29 mouse cellular contexts compared by ENCODE assay signal in the genomic region with DNA sequence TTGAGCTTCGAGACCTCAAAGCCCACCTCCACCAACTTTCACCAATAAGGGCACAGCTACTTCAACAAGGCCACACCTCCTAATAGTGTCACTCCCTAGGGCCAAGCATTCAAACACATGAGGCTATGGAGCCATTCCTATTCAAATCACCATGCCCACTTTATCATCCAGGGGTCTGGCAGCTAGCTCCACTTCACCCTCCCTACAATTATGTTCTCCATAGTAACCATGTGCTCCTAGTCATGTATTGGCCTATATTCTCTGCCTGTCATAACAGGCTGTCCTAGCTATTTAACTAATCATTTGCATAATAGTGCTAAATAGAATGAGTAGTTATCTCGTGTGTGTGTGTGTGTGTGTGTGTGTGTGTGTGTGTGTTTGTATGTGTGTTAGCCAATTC.
DNase-seq lines count a peak whose midpoint lies in the region; ATAC-seq and TF ChIP-seq lines count a peak whose summit lies in the region.
"Had no signal": no experiment of that assay in that cellular context is flagged by ENCODE, and none has a peak within 500 bp of the region (broad histone marks: within the 10 kb centered on the region; RNA-seq: fewer than 3 reads in every experiment).

No protein-coding gene starts in this region.

- no peak overlapping the region for H3K4me3 ChIP-seq in hindbrain, embryonic 16.5 days (ENCODE audit: low read length)
- no peak overlapping the region for H3K4me3 ChIP-seq in hindbrain, embryonic 14.5 days (replicated peaks; ENCODE audit: low read length)
- H3K4me3 ChIP-seq in forebrain, embryonic 16.5 days (replicated peaks; ENCODE audit: low read length), result no peak overlapping the region
- H3K4me3 ChIP-seq in midbrain, postnatal 0 days (ENCODE audit: low read depth, low read length), result no peak overlapping the region
- H3K4me3 ChIP-seq: embryonic facial prominence, embryonic 10.5 days; embryonic facial prominence, embryonic 15.5 days; heart, embryonic 10.5 days; heart, embryonic 15.5 days; liver, embryonic 12.5 days; megakaryocyte, embryonic 14.5 days; myocyte; neural tube, embryonic 12.5 days had no signal

- no peak overlapping the region for H3K9ac ChIP-seq in hindbrain, embryonic 16.5 days (ENCODE audit: low read depth, low read length)
- H3K9ac ChIP-seq in hindbrain, embryonic 14.5 days, result no peak overlapping the region
- no peak overlapping the region for H3K9ac ChIP-seq in forebrain, embryonic 16.5 days (replicated peaks; ENCODE audit: low read depth, low read length)
- no peak overlapping the region for H3K9ac ChIP-seq in midbrain, postnatal 0 days (replicated peaks; ENCODE audit: low read length, poor library complexity, severe bottlenecking)
- H3K9ac ChIP-seq: embryonic facial prominence, embryonic 15.5 days; heart, embryonic 15.5 days; liver, embryonic 12.5 days; neural tube, embryonic 12.5 days had no signal

- H3K9me3 ChIP-seq in hindbrain, embryonic 16.5 days (ENCODE audit: control insufficient read depth, low read length), result no peaks in the 10 kb centered on the region
- H3K9me3 ChIP-seq in hindbrain, embryonic 14.5 days (ENCODE audit: control insufficient read depth, low read length), result no peaks in the 10 kb centered on the region
- no peaks in the 10 kb centered on the region for H3K9me3 ChIP-seq in forebrain, embryonic 16.5 days (ENCODE audit: control insufficient read depth, low read length)
- no peaks in the 10 kb centered on the region for H3K9me3 ChIP-seq in midbrain, postnatal 0 days (ENCODE audit: low read length)
- H3K9me3 ChIP-seq: embryonic facial prominence, embryonic 10.5 days; embryonic facial prominence, embryonic 15.5 days; heart, embryonic 10.5 days; heart, embryonic 15.5 days; liver, embryonic 12.5 days; neural tube, embryonic 12.5 days had no signal

- no peaks in the 10 kb centered on the region for H3K27me3 ChIP-seq in hindbrain, embryonic 16.5 days (replicated peaks; ENCODE audit: control insufficient read depth, insufficient read depth, low read length)
- no peaks in the 10 kb centered on the region for H3K27me3 ChIP-seq in hindbrain, embryonic 14.5 days (ENCODE audit: control insufficient read depth, insufficient read depth, low read length)
- H3K27me3 ChIP-seq in forebrain, embryonic 16.5 days (replicated peaks; ENCODE audit: control insufficient read depth, insufficient read depth, low read length), result no peaks in the 10 kb centered on the region
- no peaks in the 10 kb centered on the region for H3K27me3 ChIP-seq in midbrain, postnatal 0 days (ENCODE audit: insufficient read depth, low read length)
- H3K27me3 ChIP-seq: embryonic facial prominence, embryonic 15.5 days; heart, embryonic 15.5 days; neural tube, embryonic 12.5 days had no signal

- H3K27ac ChIP-seq in hindbrain, embryonic 16.5 days (ENCODE audit: low read depth, low read length), result no peak overlapping the region
- no peak overlapping the region for H3K27ac ChIP-seq in hindbrain, embryonic 14.5 days
- H3K27ac ChIP-seq in forebrain, embryonic 16.5 days (ENCODE audit: low read length), result no peak overlapping the region
- no peak overlapping the region for H3K27ac ChIP-seq in midbrain, postnatal 0 days (ENCODE audit: low read depth, low read length)
- H3K27ac ChIP-seq: embryonic facial prominence, embryonic 10.5 days; embryonic facial prominence, embryonic 15.5 days; heart, embryonic 10.5 days; heart, embryonic 15.5 days; kidney, postnatal 0 days; liver, embryonic 12.5 days; neural tube, embryonic 12.5 days had no signal

- 41% methylated on average over 2 of the region's 2 CpGs for WGBS in hindbrain, embryonic 16.5 days
- WGBS in hindbrain, embryonic 14.5 days, result 64% methylated on average over 2 of the region's 2 CpGs
- WGBS in forebrain, embryonic 16.5 days, result 47% methylated on average over 2 of the region's 2 CpGs
- 62% methylated on average over 2 of the region's 2 CpGs for WGBS in midbrain, postnatal 0 days

- TF ChIP-seq CTCF in midbrain, postnatal 0 days (IDR thresholded peaks at IDR 0.05), result no peak

- H3K4me1 ChIP-seq in hindbrain, embryonic 16.5 days (ENCODE audit: control insufficient read depth, insufficient read depth, low read depth, low read length), result peaks cover 3% of the 10 kb centered on the region; the same call in 1 of the 2 replicates
- H3K4me1 ChIP-seq in hindbrain, embryonic 14.5 days (replicated peaks; ENCODE audit: control insufficient read depth, insufficient read depth, low read length), result no peaks in the 10 kb centered on the region
- H3K4me1 ChIP-seq in forebrain, embryonic 16.5 days (replicated peaks; ENCODE audit: control insufficient read depth, insufficient read depth, low read length), result no peaks in the 10 kb centered on the region
- H3K4me1 ChIP-seq in midbrain, postnatal 0 days (ENCODE audit: insufficient read depth, low read length), result no peaks in the 10 kb centered on the region

- no peak for DNase-seq in hindbrain, embryonic 14.5 days (ENCODE audit: low spot score)
- peak; percentile 65 for DNase-seq in retina, postnatal 1 day
- no peak for DNase-seq in retina, embryonic 14.5 days (ENCODE audit: low spot score)
- no peak for DNase-seq in midbrain, postnatal 0 days (ENCODE audit: low spot score)
- no peak for DNase-seq in left cerebral cortex, adult 9 months (ENCODE audit: low spot score in 2 of 2)
- no peak for DNase-seq in kidney, adult 18-20 months
- DNase-seq: adrenal gland, postnatal 25 days; cerebellum, adult 18-20 months; cerebellum, postnatal 14 days; gastrocnemius, postnatal 25 days; heart, postnatal 4 days; kidney, adult 8-10 months; kidney, postnatal 4 days; left cerebral cortex, postnatal 4 days; lung, adult 18-20 months; lung, postnatal 4 days had no signal

- H3K4me2 ChIP-seq in hindbrain, embryonic 16.5 days (ENCODE audit: low read length), result no peak overlapping the region
- H3K4me2 ChIP-seq in hindbrain, embryonic 14.5 days (replicated peaks), result no peak overlapping the region
- H3K4me2 ChIP-seq in forebrain, embryonic 16.5 days (ENCODE audit: low read length), result no peak overlapping the region
- H3K4me2 ChIP-seq in midbrain, postnatal 0 days (ENCODE audit: low read depth, low read length, poor library complexity, severe bottlenecking), result no peak overlapping the region
- H3K4me2 ChIP-seq: embryonic facial prominence, embryonic 15.5 days; heart, embryonic 15.5 days; liver, embryonic 12.5 days; neural tube, embryonic 12.5 days had no signal

- H3K36me3 ChIP-seq in hindbrain, embryonic 16.5 days (ENCODE audit: control insufficient read depth, insufficient read depth, low read length), result no peaks in the 10 kb centered on the region
- no peaks in the 10 kb centered on the region for H3K36me3 ChIP-seq in hindbrain, embryonic 14.5 days (replicated peaks; ENCODE audit: control insufficient read depth, insufficient read depth)
- no peaks in the 10 kb centered on the region for H3K36me3 ChIP-seq in forebrain, embryonic 16.5 days (ENCODE audit: control insufficient read depth, insufficient read depth)
- H3K36me3 ChIP-seq in midbrain, postnatal 0 days (ENCODE audit: insufficient read depth, low read length), result no peaks in the 10 kb centered on the region
- H3K36me3 ChIP-seq: embryonic facial prominence, embryonic 10.5 days; embryonic facial prominence, embryonic 15.5 days; heart, embryonic 10.5 days; heart, embryonic 15.5 days; liver, embryonic 12.5 days; neural tube, embryonic 12.5 days had no signal

- ATAC-seq in hindbrain, embryonic 16.5 days, result peak; percentile 34; the same call in 1 of the 2 replicates
- no peak for ATAC-seq in hindbrain, embryonic 14.5 days (ENCODE audit: low FRiP score)
- peak; percentile 77 for ATAC-seq in forebrain, embryonic 16.5 days
- peak; percentile 34; the same call in 1 of the 2 replicates for ATAC-seq in midbrain, postnatal 0 days (ENCODE audit: low FRiP score)
- ATAC-seq: inflammation-experienced regulatory T-cells, adult 6 months; lung, postnatal 0 days had no signal
